Mouse (Mus musculus) stomach, embryonic 16.5 days (tissue): ENCODE results near the gene Lrrc4b. TPM values are rescaled to one million over a fixed set of nuclear protein-coding genes. Genes with fewer than 3 reads are reported as not detected.

Source experiments
- ATAC-seq: fragments of 200-750 bp; cut with Nextera tagmentation; 2 replicates; pipeline ENCODE4 v1.8.0; 2017; ENCODE audit warnings: moderate number of reproducible peaks, moderate TSS enrichment; ENCODE audit not compliant: insufficient read depth, low FRiP score
- H3K27ac ChIP-seq: fragments of 300-500 bp; sonication (generic); 2 replicates; pipeline ENCODE4 v1.5.1; 2014; ENCODE audit warnings: low read length
- H3K27me3 ChIP-seq: fragments of 300-500 bp; sonication (generic); 2 replicates; pipeline ENCODE4 v1.6.1; 2014; ENCODE audit warnings: low read length, control low read depth, mixed read lengths; ENCODE audit not compliant: control insufficient read depth, insufficient read depth
- H3K36me3 ChIP-seq: fragments of 300-500 bp; sonication (generic); 2 replicates; pipeline ENCODE4 v1.6.1; 2014; ENCODE audit warnings: low read length; ENCODE audit not compliant: control insufficient read depth, insufficient read depth
- H3K4me1 ChIP-seq: fragments of 300-500 bp; sonication (generic); 2 replicates; pipeline ENCODE4 v1.6.1; 2014; ENCODE audit warnings: low read length, control low read depth, mixed read lengths; ENCODE audit not compliant: control insufficient read depth, insufficient read depth
- H3K4me2 ChIP-seq: fragments of 300-500 bp; sonication (generic); 2 replicates; pipeline ENCODE4 v1.6.1; 2014; ENCODE audit warnings: low read depth, low read length, mixed read lengths
- H3K4me3 ChIP-seq: fragments of 300-500 bp; sonication (generic); replicated peaks from 2 replicates; pipeline ENCODE4 v1.5.1; 2014; ENCODE audit warnings: mild to moderate bottlenecking, low read length
- H3K9ac ChIP-seq: fragments of 300-500 bp; sonication (generic); 2 replicates; pipeline ENCODE4 v1.6.1; 2014; ENCODE audit warnings: low read length
- H3K9me3 ChIP-seq: fragments of 300-500 bp; sonication (generic); replicated peaks from 2 replicates; pipeline ENCODE4 v1.6.1; 2016; ENCODE audit warnings: low read length, control low read depth; ENCODE audit not compliant: control insufficient read depth
- WGBS: fragments of 180-500 bp; shearing (Covaris S2); extraction: QIAGEN DNeasy Blood & Tissue Kit; methylation state at CpG from one replicate; pipeline ENCODE4 v1.1.7; 2014; 5-methylcytosine and 5-hydroxymethylcytosine counted together
- polyA plus RNA-seq: library from polyadenylated mRNA; unstranded; fragments of >200 nt; fragmentation: Nextera tagmentation; extraction: Ambion mirVana; gene quantifications from 2 replicates; pipeline ENCODE4 v1.2.1, GENCODE M21; 2015

Lrrc4b gene
- polyA plus RNA-seq, 1 experiment from 2014 or later: 0.52 TPM

DNA sequence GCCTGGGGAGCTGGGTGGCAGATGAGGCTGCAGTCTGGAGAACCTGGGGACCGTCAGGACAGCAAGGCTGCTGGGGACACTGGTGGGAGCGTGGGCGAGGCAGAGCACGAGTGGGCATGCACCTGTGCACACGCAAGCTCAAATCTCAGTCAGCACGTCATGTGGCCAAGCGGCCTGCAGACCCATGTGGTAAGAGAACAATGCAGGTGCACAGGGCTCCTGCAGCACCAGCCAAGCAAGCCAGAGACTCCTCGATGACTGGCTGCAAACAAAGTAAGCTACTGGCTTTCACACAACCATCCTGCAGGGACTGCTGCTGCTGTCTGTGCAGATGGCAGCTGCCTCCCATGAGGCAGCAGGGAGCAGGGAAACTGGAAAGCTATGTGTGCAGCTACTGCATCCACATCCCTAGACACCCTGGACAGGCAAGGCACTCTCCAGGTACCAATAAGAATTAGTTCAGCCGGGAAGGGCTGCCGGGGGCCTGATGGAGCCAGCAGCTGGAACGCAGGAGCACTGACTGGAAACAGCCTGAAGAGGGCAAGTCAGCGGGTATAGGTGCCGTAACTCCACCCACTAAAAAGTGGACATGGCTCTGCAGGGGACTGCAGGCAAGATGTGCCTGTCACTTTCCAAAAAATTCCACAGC, 58.2 kb downstream of the Lrrc4b start:
- H3K4me3 ChIP-seq: no peak overlapping the region
- no peak overlapping the region for H3K4me2 ChIP-seq
- H3K9ac ChIP-seq: no peak overlapping the region
- H3K27me3 ChIP-seq: no peaks in the 10 kb centered on the region
- H3K27ac ChIP-seq: no peak overlapping the region
- H3K4me1 ChIP-seq: no peaks in the 10 kb centered on the region
- ATAC-seq: no peak
- 64% methylated on average over 13 of the region's 13 CpGs for WGBS
- no peaks in the 10 kb centered on the region for H3K9me3 ChIP-seq
- peaks cover 4% of the 10 kb centered on the region; the same call in 1 of the 2 replicates for H3K36me3 ChIP-seq

DNA sequence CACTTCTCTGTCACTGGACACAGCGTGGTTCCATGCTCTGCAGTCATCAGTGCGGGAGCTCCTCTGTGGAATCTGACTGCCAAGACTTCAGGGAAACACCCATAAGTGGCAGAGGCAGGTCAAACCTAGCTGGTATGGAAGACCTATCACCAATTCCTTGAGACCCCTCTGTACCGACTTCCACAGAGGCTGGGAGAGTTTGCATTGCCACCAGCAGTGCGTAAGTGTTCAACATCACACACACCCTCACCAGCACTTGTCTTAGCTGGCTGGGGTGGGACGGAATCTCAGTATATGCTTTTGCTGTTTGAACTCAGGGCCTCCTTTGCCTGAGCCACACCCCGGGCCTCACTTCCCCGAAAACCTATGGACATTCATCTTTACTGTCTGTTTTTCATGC, 59.1 kb downstream of the Lrrc4b start:
- 86% methylated on average over 7 of the region's 7 CpGs for WGBS
- Histone ChIP-seq H3K9me3 (no peaks in the 10 kb centered on the region), H3K4me1 (no peaks in the 10 kb centered on the region), H3K27ac (no peak overlapping the region), H3K9ac (no peak overlapping the region), H3K4me3 (no peak overlapping the region), H3K4me2 (no peak overlapping the region), H3K36me3 (peaks cover 10% of the 10 kb centered on the region; the same call in 1 of the 2 replicates), H3K27me3 (no peaks in the 10 kb centered on the region)
- ATAC-seq: no peak

- Histone ChIP-seq H3K36me3 (peaks cover 10% of the 10 kb centered on the region; the same call in 1 of the 2 replicates), H3K9me3 (no peaks in the 10 kb centered on the region), H3K9ac (no peak overlapping the region), H3K4me1 (no peaks in the 10 kb centered on the region), H3K4me2 (no peak overlapping the region), H3K27ac (no peak overlapping the region), H3K27me3 (no peaks in the 10 kb centered on the region), H3K4me3 (no peak overlapping the region)
- WGBS: 88% methylated on average over 8 of the region's 8 CpGs
- ATAC-seq: no peak
Observed at GRCm38 (mm10) chr7:44488545-44488944, 59.7 kb downstream of the Lrrc4b start.

- Histone ChIP-seq H3K27ac (no peak overlapping the region), H3K4me1 (peaks cover 6% of the 10 kb centered on the region), H3K4me3 (no peak overlapping the region), H3K4me2 (no peak overlapping the region), H3K36me3 (peaks cover 10% of the 10 kb centered on the region; the same call in 1 of the 2 replicates), H3K9ac (no peak overlapping the region), H3K9me3 (no peaks in the 10 kb centered on the region), H3K27me3 (no peaks in the 10 kb centered on the region)
- ATAC-seq: no peak
- 88% methylated on average over 4 of the region's 4 CpGs for WGBS
Observed at GRCm38 (mm10) chr7:44490281-44490680, 61.5 kb downstream of the Lrrc4b start.

DNA sequence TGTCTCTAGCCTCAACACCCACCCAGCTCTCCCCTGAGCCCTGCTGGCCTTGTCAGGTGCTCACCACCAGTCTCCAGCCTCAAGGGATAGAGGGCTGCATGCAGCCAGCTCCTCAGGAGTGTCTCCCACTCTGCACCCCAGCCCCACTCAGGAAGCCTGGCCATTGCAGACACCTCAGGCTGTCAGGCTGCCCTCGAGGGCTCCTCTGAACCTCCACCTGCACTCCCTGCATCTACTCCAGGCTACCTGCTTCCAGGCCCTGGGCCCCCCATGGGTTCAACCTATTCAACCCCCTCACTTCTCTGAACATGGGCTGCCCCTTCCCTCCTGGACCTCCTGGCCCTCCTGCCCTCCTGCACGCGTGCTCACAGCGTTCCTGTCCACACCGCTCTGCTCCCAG, 62.6 kb downstream of the Lrrc4b start:
- Histone ChIP-seq H3K9ac (no peak overlapping the region), H3K27ac (no peak overlapping the region), H3K27me3 (no peaks in the 10 kb centered on the region), H3K4me3 (no peak overlapping the region), H3K36me3 (peaks cover 10% of the 10 kb centered on the region; the same call in 1 of the 2 replicates), H3K4me1 (peaks cover 12% of the 10 kb centered on the region), H3K9me3 (no peaks in the 10 kb centered on the region), H3K4me2 (no peak overlapping the region)
- no peak for ATAC-seq
- 98% methylated on average over 5 of the region's 5 CpGs for WGBS

GRCm38 (mm10) chr7:44492166-44492826, 63.5 kb downstream of the Lrrc4b start:
- WGBS: 92% methylated on average over 21 of the region's 21 CpGs
- ATAC-seq: no peak
- no peak overlapping the region for H3K9ac ChIP-seq
- no peaks in the 10 kb centered on the region for H3K9me3 ChIP-seq
- H3K36me3 ChIP-seq: peaks cover 10% of the 10 kb centered on the region; the same call in 1 of the 2 replicates
- no peak overlapping the region for H3K4me2 ChIP-seq
- H3K27ac ChIP-seq: no peak overlapping the region
- no peaks in the 10 kb centered on the region for H3K27me3 ChIP-seq
- H3K4me1 ChIP-seq: peaks cover 15% of the 10 kb centered on the region
- no peak overlapping the region for H3K4me3 ChIP-seq

GRCm38 (mm10) chr7:44494681-44495080, 65.9 kb downstream of the Lrrc4b start:
- Histone ChIP-seq H3K36me3 (peaks cover 10% of the 10 kb centered on the region; the same call in 1 of the 2 replicates), H3K9me3 (no peaks in the 10 kb centered on the region), H3K27me3 (no peaks in the 10 kb centered on the region), H3K9ac (no peak overlapping the region), H3K4me1 (peaks cover 15% of the 10 kb centered on the region), H3K27ac (no peak overlapping the region), H3K4me2 (no peak overlapping the region), H3K4me3 (no peak overlapping the region)
- no peak for ATAC-seq
- 91% methylated on average over 12 of the region's 12 CpGs for WGBS

- Histone ChIP-seq H3K4me1 (peaks cover 15% of the 10 kb centered on the region), H3K36me3 (peaks cover 10% of the 10 kb centered on the region; the same call in 1 of the 2 replicates), H3K9ac (peak overlapping the region; percentile 91; the same call in 1 of the 2 replicates), H3K27ac (no peak overlapping the region), H3K4me2 (peak overlapping the region; percentile 98), H3K4me3 (peak overlapping the region; percentile 79), H3K9me3 (no peaks in the 10 kb centered on the region), H3K27me3 (no peaks in the 10 kb centered on the region)
- WGBS: 76% methylated on average over 7 of the region's 7 CpGs
- no peak for ATAC-seq
Observed at GRCm38 (mm10) chr7:44495086-44495485, 66.3 kb downstream of the Lrrc4b start.

DNA sequence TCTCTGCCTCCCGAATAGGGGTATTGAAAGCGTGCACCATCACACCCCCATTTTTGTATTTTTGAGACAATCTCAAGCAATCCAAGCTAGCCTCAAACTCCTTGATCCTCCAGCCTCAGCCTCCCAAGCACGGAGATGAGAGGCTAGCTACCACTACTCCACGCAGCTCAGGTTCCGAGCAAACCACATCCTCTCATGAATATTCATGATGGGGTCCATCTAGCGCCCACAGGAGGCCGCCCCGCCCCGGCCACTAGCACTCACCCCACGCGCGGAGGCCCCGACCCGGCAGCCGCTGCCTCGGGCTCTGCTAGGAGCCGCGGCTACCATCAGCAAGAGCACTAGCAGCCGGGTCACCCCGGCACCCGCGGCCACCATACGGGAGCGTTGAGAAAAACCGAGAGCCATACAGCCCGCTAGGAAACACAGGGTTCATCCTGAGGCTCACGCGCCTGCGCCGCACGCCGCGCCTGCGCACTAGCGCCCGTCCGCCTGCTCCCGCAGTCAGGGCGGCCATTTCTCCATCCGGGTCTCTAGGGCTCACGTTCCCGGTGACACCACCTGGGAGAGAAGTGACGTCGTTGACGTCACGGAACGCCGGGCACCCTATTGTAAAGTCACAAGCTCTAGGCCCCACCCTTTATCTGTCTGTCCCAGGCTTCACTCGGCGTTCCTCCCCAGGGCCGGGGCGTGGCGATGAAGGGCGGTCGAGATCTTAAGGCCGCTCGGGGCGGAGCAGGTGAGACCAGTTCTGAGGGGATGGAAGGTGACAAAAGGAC, 67.4 kb downstream of the Lrrc4b start, which contains the start of the genes Emc10 and Fam71e1:
Gene Emc10, minus strand, starts transcription at position 538 of the 779 bp plus-strand sequence.
Gene Fam71e1, plus strand, starts transcription at position 590 of the 779 bp plus-strand sequence.
- H3K27ac ChIP-seq: peak within 1 kb of the TSS; percentile 95
- H3K36me3 ChIP-seq: peaks cover 10% of the 10 kb centered on the region; the same call in 1 of the 2 replicates
- H3K4me3 ChIP-seq: peak within 1 kb of the TSS; percentile 79
- H3K9ac ChIP-seq: peak within 1 kb of the TSS; percentile 91
- ATAC-seq: peak; percentile 98
- peaks cover 15% of the 10 kb centered on the region for H3K4me1 ChIP-seq
- H3K4me2 ChIP-seq: peak within 1 kb of the TSS; percentile 98
- H3K27me3 ChIP-seq: no peaks in the 10 kb centered on the region
- WGBS: under 1% methylated on average over 58 of the region's 58 CpGs
- H3K9me3 ChIP-seq: no peaks in the 10 kb centered on the region
